Mouse (Mus musculus) liver, adult 2 months (tissue): ENCODE results near the gene Igf2r. TPM values are rescaled to one million over a fixed set of nuclear protein-coding genes. Genes with fewer than 3 reads are reported as not detected.
A peak's percentile ranks its signal among the peaks of the same experiment; 100 is the strongest.

Source experiments
- DNase-seq: peaks from one replicate; pipeline ENCODE4 v3.0.0-alpha.2; 2011; ENCODE audit warnings: low read depth, low spot score; ENCODE audit errors: extremely low read depth
- H3K27ac ChIP-seq: fragments of 200-500 bp; replicated peaks from 2 replicates; pipeline ENCODE4 v1.5.1; 2012; ENCODE audit warnings: low read depth, mild to moderate bottlenecking, control low read depth, inconsistent platforms, low read length; ENCODE audit not compliant: insufficient read depth
- H3K27me3 ChIP-seq: fragments of 200-500 bp; 2 replicates; pipeline ENCODE4 v1.6.1; 2012; ENCODE audit warnings: mild to moderate bottlenecking, moderate library complexity, low read length, inconsistent platforms; ENCODE audit not compliant: control insufficient read depth, insufficient read depth
- H3K36me3 ChIP-seq: fragments of 200-500 bp; 2 replicates; pipeline ENCODE4 v1.6.1; 2012; ENCODE audit warnings: low read length, inconsistent platforms; ENCODE audit not compliant: control insufficient read depth, insufficient read depth
- H3K4me1 ChIP-seq: fragments of 200-500 bp; 2 replicates; pipeline ENCODE4 v1.6.1; 2011; ENCODE audit warnings: low read length; ENCODE audit not compliant: control insufficient read depth, insufficient read depth
- H3K4me3 ChIP-seq: fragments of 200-500 bp; 2 replicates; pipeline ENCODE4 v1.5.1; 2011; ENCODE audit warnings: low read depth, mild to moderate bottlenecking, control low read depth, low read length, moderate library complexity; ENCODE audit not compliant: insufficient read depth
- H3K79me2 ChIP-seq: fragments of 200-500 bp; 2 replicates; pipeline ENCODE4 v1.6.1; 2012; ENCODE audit warnings: inconsistent platforms, mild to moderate bottlenecking, low read length, moderate library complexity; ENCODE audit not compliant: control insufficient read depth, insufficient read depth
- H3K9ac ChIP-seq: fragments of 200-500 bp; 2 replicates; pipeline ENCODE4 v1.6.1; 2012; ENCODE audit warnings: low read depth, mild to moderate bottlenecking, control low read depth, inconsistent platforms, low read length
- CTCF ChIP-seq: fragments of 200-500 bp; IDR thresholded peaks from 2 replicates; pipeline ENCODE4 v1.5.1; 2011; ENCODE audit warnings: low read depth, low read length, control low read depth
- POLR2A ChIP-seq: fragments of 200-500 bp; IDR thresholded peaks from 2 replicates; pipeline ENCODE4 v1.6.1; 2011; ENCODE audit warnings: low read length, control low read depth; ENCODE audit not compliant: insufficient read depth; ENCODE audit errors: extremely low read depth
- WGBS: fragments of 180-500 bp; shearing (Covaris S2); methylation state at CpG from one replicate; pipeline ENCODE4 v1.1.7; 2018; 5-methylcytosine and 5-hydroxymethylcytosine counted together
- polyA plus RNA-seq: library from polyadenylated mRNA; depleted of rRNA; stranded (reverse); fragments of >200 nt; gene quantifications from 2 replicates; pipeline ENCODE4 v1.2.3, GENCODE M21; 2012
- total RNA-seq: library from RNA; depleted of rRNA; stranded (reverse); fragments of >200 nt; gene quantifications from 2 replicates; pipeline ENCODE4 v1.2.3, GENCODE M21; 2014

Gene Igf2r
- total and polyA plus RNA-seq, 2 experiments, result 8.0 to 22.3 TPM

- H3K4me1 ChIP-seq, result no peaks in the 10 kb centered on the region
- no peak overlapping the region for H3K4me3 ChIP-seq
- H3K27me3 ChIP-seq, result no peaks in the 10 kb centered on the region
- H3K79me2 ChIP-seq, result no peaks in the 10 kb centered on the region
- no peaks in the 10 kb centered on the region for H3K36me3 ChIP-seq
- H3K27ac ChIP-seq, result no peak overlapping the region
- TF ChIP-seq POLR2A (no peak), CTCF (no peak)
- no peak for DNase-seq
- H3K9ac ChIP-seq, result no peak overlapping the region
Observed at GRCm38 (mm10) chr17:12804584-12805445, 35.4 kb upstream of the Igf2r start.

GRCm38 (mm10) chr17:12801861-12802540 is 32.5 kb upstream of the Igf2r start:
- TF ChIP-seq CTCF, result no peak
- TF ChIP-seq POLR2A, result no peak
- no peak overlapping the region for H3K27ac ChIP-seq
- H3K9ac ChIP-seq, result no peak overlapping the region
- H3K27me3 ChIP-seq, result no peaks in the 10 kb centered on the region
- no peak overlapping the region for H3K4me3 ChIP-seq
- no peaks in the 10 kb centered on the region for H3K36me3 ChIP-seq
- no peaks in the 10 kb centered on the region for H3K79me2 ChIP-seq
- no peaks in the 10 kb centered on the region for H3K4me1 ChIP-seq
- WGBS, result 95% methylated on average over 9 of the region's 9 CpGs
- no peak for DNase-seq

- no peak overlapping the region for H3K27ac ChIP-seq
- no peak overlapping the region for H3K4me3 ChIP-seq
- no peaks in the 10 kb centered on the region for H3K27me3 ChIP-seq
- H3K36me3 ChIP-seq, result no peaks in the 10 kb centered on the region
- TF ChIP-seq CTCF (no peak), POLR2A (no peak)
- H3K4me1 ChIP-seq, result 0 out of 2 replicates have a peak, but pooled peaks cover 1% of the 10 kb centered on the region
- no peaks in the 10 kb centered on the region for H3K79me2 ChIP-seq
- no peak overlapping the region for H3K9ac ChIP-seq
- 71% methylated on average over 12 of the region's 12 CpGs for WGBS
- DNase-seq, result no peak
Observed at GRCm38 (mm10) chr17:12799368-12800275, 30.2 kb upstream of the Igf2r start.

GRCm38 (mm10) chr17:12798571-12798970 is 29.1 kb upstream of the Igf2r start:
- no peak for DNase-seq
- 0 out of 2 replicates have a peak, but pooled peaks cover 1% of the 10 kb centered on the region for H3K4me1 ChIP-seq
- TF ChIP-seq CTCF, result no peak
- TF ChIP-seq POLR2A, result no peak

GRCm38 (mm10) chr17:12797427-12798029 is 28.1 kb upstream of the Igf2r start:
- TF ChIP-seq CTCF (0 out of 2 replicates have a peak, but pooled peaks have one; percentile 5), POLR2A (no peak)
- no peaks in the 10 kb centered on the region for H3K36me3 ChIP-seq
- WGBS, result 73% methylated on average over 3 of the region's 3 CpGs

More at GRCm38 (mm10) chr17:12798571-12798970, 29.1 kb upstream of the Igf2r start:
- Histone ChIP-seq H3K36me3 (no peaks in the 10 kb centered on the region), H3K27ac (no peak overlapping the region), H3K79me2 (no peaks in the 10 kb centered on the region), H3K27me3 (no peaks in the 10 kb centered on the region), H3K9ac (no peak overlapping the region), H3K4me3 (no peak overlapping the region)
- 98% methylated on average over 3 of the region's 3 CpGs for WGBS

More at GRCm38 (mm10) chr17:12797427-12798029, 28.1 kb upstream of the Igf2r start:
- Histone ChIP-seq H3K27ac (no peak overlapping the region), H3K79me2 (no peaks in the 10 kb centered on the region), H3K9ac (no peak overlapping the region), H3K4me1 (peaks cover 4% of the 10 kb centered on the region), H3K27me3 (no peaks in the 10 kb centered on the region), H3K4me3 (no peak overlapping the region)
- peak; percentile 25 for DNase-seq
